Mouse (Mus musculus): Measurements from ENCODE around the gene Smagp. TPM values are rescaled to one million over a fixed set of nuclear protein-coding genes. Genes with fewer than 3 reads are reported as not detected.
"Not testable (repeated sequence)": the region's sequence is repeated elsewhere in the genome, so short reads cannot be mapped to it uniquely, and the experiment has no call there.

The Smagp gene
- polyA plus RNA-seq, 1 experiment from 2014 or later, result 3.2 TPM

DNA sequence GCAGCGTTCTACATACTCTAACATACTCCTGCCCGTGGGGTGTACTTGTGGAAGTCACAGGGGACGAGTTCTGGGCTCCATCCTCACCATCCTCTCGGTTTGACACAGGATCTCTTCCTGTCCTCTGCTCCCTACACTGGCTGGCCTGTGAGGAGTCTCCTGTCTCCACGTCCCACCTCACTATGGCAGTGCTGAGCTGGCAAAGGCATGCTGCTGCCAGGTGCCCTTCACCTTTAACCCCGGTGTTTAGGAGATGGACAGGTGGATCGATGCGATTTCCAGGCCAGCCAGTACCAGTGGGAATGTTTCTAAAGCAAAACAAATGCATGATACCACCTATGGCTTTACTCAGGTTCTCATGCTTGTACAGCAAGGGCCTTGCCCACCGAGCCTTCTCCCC, 13.0 kb downstream of the Smagp start:
- no peak overlapping the region for H3K4me3 ChIP-seq (ENCODE audit: low read depth, low read length)
- H3K4me1 ChIP-seq (ENCODE audit: control insufficient read depth, insufficient read depth, low read length), result no peaks in the 10 kb centered on the region
- no peak overlapping the region for H3K27ac ChIP-seq (ENCODE audit: low read length)
- peaks cover 14% of the 10 kb centered on the region for H3K36me3 ChIP-seq (ENCODE audit: control insufficient read depth, insufficient read depth, low read length)
- 88% methylated on average over 9 of the region's 9 CpGs for WGBS
- no peaks in the 10 kb centered on the region for H3K9me3 ChIP-seq (replicated peaks; ENCODE audit: control insufficient read depth, low read length, poor library complexity, severe bottlenecking)
- no peak overlapping the region for H3K9ac ChIP-seq (ENCODE audit: low read depth, low read length)
- no peak for ATAC-seq
- no peaks in the 10 kb centered on the region for H3K27me3 ChIP-seq (ENCODE audit: control insufficient read depth, insufficient read depth, low read depth, low read length)
- no peak overlapping the region for H3K4me2 ChIP-seq (ENCODE audit: low read length)

DNA sequence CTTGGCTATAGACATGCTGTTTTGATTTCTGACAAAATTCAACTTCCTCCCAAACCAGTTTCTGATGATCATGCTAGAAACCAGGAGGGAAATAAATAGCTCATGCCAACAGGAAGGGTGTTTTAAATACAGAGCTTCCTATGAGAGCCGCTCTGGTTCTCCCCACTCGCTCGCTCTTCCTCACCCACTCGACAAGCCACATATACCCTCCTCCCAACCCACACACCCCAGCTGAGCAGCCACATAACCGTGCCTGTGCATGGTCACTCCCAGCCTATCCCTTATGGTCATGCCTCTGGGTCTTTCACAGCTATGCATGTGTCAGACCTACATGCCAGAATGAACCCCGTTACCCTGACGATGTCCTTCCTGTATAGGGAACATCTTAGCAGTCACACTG, 14.6 kb downstream of the Smagp start:
- Histone ChIP-seq H3K27ac (ENCODE audit: low read length) (no peak overlapping the region), H3K4me2 (ENCODE audit: low read length) (no peak overlapping the region), H3K36me3 (ENCODE audit: control insufficient read depth, insufficient read depth, low read length) (peaks cover 21% of the 10 kb centered on the region), H3K4me1 (ENCODE audit: control insufficient read depth, insufficient read depth, low read length) (no peaks in the 10 kb centered on the region), H3K4me3 (ENCODE audit: low read depth, low read length) (no peak overlapping the region), H3K9me3 (replicated peaks; ENCODE audit: control insufficient read depth, low read length, poor library complexity, severe bottlenecking) (no peaks in the 10 kb centered on the region), H3K9ac (ENCODE audit: low read depth, low read length) (no peak overlapping the region), H3K27me3 (ENCODE audit: control insufficient read depth, insufficient read depth, low read depth, low read length) (no peaks in the 10 kb centered on the region)
- WGBS, result 87% methylated on average over 7 of the region's 7 CpGs
- ATAC-seq, result no peak

DNA sequence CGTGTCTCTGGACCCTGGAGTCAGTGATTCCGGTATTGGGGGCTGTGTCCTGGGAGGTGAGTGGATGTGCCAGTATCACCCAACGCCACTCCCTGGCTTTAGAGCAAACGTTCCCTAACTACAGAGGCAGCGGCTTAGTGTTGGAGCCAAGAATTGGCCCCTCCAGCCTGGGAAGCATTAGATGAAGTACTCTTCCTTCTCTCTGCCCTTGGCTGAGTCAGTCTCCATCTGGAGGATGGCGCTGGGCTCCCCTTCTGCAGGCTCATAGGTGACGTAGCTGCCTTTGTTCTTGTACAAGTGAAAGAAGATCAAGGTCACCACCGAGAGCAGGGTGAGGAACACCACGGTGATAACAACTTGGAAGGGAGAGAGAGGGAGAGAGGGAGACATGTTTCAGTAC, 15.1 kb downstream of the Smagp start:
- ATAC-seq; H3K9me3 ChIP-seq (replicated peaks; ENCODE audit: control insufficient read depth, low read length, poor library complexity, severe bottlenecking); H3K27ac ChIP-seq (ENCODE audit: low read length); H3K4me3 ChIP-seq (ENCODE audit: low read depth, low read length); H3K27me3 ChIP-seq (ENCODE audit: control insufficient read depth, insufficient read depth, low read depth, low read length); H3K9ac ChIP-seq (ENCODE audit: low read depth, low read length); H3K4me2 ChIP-seq (ENCODE audit: low read length); H3K4me1 ChIP-seq (ENCODE audit: control insufficient read depth, insufficient read depth, low read length): not testable (repeated sequence)
- H3K36me3 ChIP-seq (ENCODE audit: control insufficient read depth, insufficient read depth, low read length), result peaks cover 21% of the 10 kb centered on the region
- 79% methylated on average over 9 of the region's 9 CpGs for WGBS

DNA sequence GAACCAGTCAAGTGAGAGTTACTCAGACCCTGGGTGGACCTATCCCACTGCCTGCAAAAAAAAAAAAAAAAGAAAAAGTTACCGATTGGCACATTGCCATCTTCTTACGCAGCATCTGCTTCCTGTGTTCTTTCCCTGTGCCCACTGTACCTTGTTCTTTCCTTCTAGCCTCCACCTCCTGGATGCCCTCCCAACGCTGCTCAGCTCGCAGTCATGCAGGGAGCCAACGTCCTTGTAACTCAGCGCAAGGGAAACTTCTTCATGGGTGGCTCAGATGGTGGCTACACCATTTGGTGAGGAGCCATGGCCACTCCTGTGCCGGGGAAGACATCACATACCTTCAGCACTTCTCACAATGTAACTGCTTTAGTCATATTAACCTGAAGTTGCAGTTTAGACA, 17.5 kb downstream of the Smagp start:
- no peak for ATAC-seq
- H3K9ac ChIP-seq (ENCODE audit: low read depth, low read length), result no peak overlapping the region
- H3K4me3 ChIP-seq (ENCODE audit: low read depth, low read length), result no peak overlapping the region
- H3K4me1 ChIP-seq (ENCODE audit: control insufficient read depth, insufficient read depth, low read length), result peaks cover 10% of the 10 kb centered on the region
- H3K36me3 ChIP-seq (ENCODE audit: control insufficient read depth, insufficient read depth, low read length), result peaks cover 21% of the 10 kb centered on the region
- WGBS, result 93% methylated on average over 7 of the region's 7 CpGs
- no peaks in the 10 kb centered on the region for H3K9me3 ChIP-seq (replicated peaks; ENCODE audit: control insufficient read depth, low read length, poor library complexity, severe bottlenecking)
- no peak overlapping the region for H3K27ac ChIP-seq (ENCODE audit: low read length)
- no peaks in the 10 kb centered on the region for H3K27me3 ChIP-seq (ENCODE audit: control insufficient read depth, insufficient read depth, low read depth, low read length)
- no peak overlapping the region for H3K4me2 ChIP-seq (ENCODE audit: low read length)

DNA sequence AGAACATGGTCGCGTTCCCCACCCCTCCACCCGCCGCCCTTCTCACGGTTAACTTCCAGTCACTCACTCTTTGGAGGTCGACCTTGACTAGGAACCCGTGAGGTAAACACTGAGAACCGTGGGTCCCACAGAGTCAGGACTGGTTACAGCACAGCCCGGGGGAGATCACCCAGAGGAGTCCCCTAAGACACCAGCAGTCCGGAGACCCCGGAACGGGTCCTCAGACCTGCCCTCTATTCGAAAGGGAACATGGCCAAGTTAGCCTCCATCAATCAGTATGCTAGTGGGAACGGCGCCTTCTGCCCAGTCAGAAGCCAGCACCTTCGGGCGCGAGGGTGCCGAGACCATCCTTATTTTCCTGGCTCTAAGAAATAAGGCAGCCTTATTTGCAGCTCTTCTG, 20.5 kb downstream of the Smagp start:
- H3K9ac ChIP-seq (ENCODE audit: low read depth, low read length), result peak overlapping the region; percentile 87
- H3K36me3 ChIP-seq (ENCODE audit: control insufficient read depth, insufficient read depth, low read length), result peaks cover 21% of the 10 kb centered on the region
- H3K27ac ChIP-seq (ENCODE audit: low read length), result peak overlapping the region; percentile 96
- peak; percentile 29 for ATAC-seq
- H3K4me3 ChIP-seq (ENCODE audit: low read depth, low read length), result peak overlapping the region; percentile 83
- H3K4me2 ChIP-seq (ENCODE audit: low read length), result peak overlapping the region; percentile 91
- no peaks in the 10 kb centered on the region for H3K9me3 ChIP-seq (replicated peaks; ENCODE audit: control insufficient read depth, low read length, poor library complexity, severe bottlenecking)
- H3K27me3 ChIP-seq (ENCODE audit: control insufficient read depth, insufficient read depth, low read depth, low read length), result no peaks in the 10 kb centered on the region
- H3K4me1 ChIP-seq (ENCODE audit: control insufficient read depth, insufficient read depth, low read length), result peaks cover 18% of the 10 kb centered on the region
- under 1% methylated on average over 19 of the region's 19 CpGs for WGBS

DNA sequence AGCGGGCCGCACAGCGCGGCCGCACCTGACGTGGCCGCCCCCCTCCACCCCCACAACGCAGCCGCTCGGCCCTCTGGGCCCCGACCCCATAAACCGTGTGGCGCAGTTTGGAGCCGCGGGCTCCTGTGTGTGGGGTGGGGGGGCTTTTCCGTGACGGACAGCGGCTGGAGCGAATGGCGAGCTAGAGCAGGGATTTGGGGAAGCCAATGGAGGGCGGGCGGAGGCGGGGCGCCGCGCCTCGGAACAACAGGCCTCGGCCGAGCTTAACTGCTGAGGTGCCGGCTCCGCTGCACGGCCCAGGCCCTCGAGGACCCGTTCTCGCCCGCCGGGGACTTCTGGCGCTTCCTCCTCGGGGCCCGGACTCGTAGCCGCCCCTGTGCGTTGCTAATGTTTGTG, 20.9 kb downstream of the Smagp start:
- H3K27me3 ChIP-seq (ENCODE audit: control insufficient read depth, insufficient read depth, low read depth, low read length), result no peaks in the 10 kb centered on the region
- no peaks in the 10 kb centered on the region for H3K9me3 ChIP-seq (replicated peaks; ENCODE audit: control insufficient read depth, low read length, poor library complexity, severe bottlenecking)
- H3K36me3 ChIP-seq (ENCODE audit: control insufficient read depth, insufficient read depth, low read length), result peaks cover 21% of the 10 kb centered on the region
- H3K4me3 ChIP-seq (ENCODE audit: low read depth, low read length), result peak overlapping the region; percentile 83
- H3K4me1 ChIP-seq (ENCODE audit: control insufficient read depth, insufficient read depth, low read length), result peaks cover 18% of the 10 kb centered on the region
- peak overlapping the region; percentile 96 for H3K27ac ChIP-seq (ENCODE audit: low read length)
- peak overlapping the region; percentile 91 for H3K4me2 ChIP-seq (ENCODE audit: low read length)
- H3K9ac ChIP-seq (ENCODE audit: low read depth, low read length), result peak overlapping the region; percentile 87
- WGBS, result under 1% methylated on average over 37 of the region's 43 CpGs
- peak; percentile 87 for ATAC-seq

DNA sequence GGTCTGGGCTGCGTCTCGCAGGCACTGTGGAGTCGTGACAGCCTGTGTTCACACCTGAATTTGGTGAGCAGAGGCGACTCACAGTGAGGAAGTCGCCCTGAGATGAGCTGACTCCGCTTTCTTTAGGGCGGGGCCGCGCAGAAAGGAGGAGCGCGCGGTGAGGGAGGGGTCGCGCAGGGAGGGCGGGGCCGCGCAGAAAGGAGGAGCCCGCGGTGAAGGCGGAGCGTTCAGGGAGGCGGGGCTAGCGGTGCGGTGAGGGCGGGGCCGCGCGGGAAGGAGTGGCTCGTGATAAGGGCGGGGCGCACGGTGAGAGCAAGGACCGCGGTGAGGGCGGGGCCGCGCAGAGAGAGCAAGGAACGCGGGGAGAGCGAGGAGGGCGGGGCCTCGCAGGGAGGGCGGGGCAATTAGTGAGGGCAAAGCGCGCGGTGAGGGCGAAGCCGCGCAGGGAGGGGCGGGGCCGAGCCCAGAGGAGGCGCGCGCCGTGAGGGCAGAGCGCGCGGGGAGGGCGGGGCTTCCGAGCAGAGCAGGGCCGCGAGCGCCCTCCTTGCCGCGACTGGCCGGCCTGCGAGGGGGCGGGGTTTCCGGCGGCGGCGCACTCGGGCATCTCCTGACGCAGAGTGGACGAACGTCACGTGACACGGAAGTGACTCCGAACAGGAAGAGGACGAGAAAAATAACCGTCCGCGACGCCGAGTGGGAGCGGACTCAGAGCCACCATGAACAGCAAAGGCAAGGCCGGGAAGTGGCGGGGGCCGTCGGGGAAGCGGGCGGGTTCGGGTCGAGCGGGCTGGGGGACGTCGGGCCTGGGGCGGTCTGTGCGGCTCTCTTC, 21.5 kb downstream of the Smagp start, which contains the start of gene Dazap2:
TSS of gene Dazap2 (plus strand) at position 354 of the 829 bp plus-strand sequence.
- Histone ChIP-seq H3K9ac (ENCODE audit: low read depth, low read length) (peak within 1 kb of the TSS; percentile 87), H3K36me3 (ENCODE audit: control insufficient read depth, insufficient read depth, low read length) (peaks cover 15% of the 10 kb centered on the region), H3K27ac (ENCODE audit: low read length) (peak within 1 kb of the TSS; percentile 96), H3K4me2 (ENCODE audit: low read length) (peak within 1 kb of the TSS; percentile 91), H3K27me3 (ENCODE audit: control insufficient read depth, insufficient read depth, low read depth, low read length) (no peaks in the 10 kb centered on the region), H3K9me3 (replicated peaks; ENCODE audit: control insufficient read depth, low read length, poor library complexity, severe bottlenecking) (no peaks in the 10 kb centered on the region), H3K4me1 (ENCODE audit: control insufficient read depth, insufficient read depth, low read length) (peaks cover 18% of the 10 kb centered on the region), H3K4me3 (ENCODE audit: low read depth, low read length) (peak within 1 kb of the TSS; percentile 83)
- under 1% methylated on average over 84 of the region's 99 CpGs for WGBS
- ATAC-seq, result peak; percentile 91

DNA sequence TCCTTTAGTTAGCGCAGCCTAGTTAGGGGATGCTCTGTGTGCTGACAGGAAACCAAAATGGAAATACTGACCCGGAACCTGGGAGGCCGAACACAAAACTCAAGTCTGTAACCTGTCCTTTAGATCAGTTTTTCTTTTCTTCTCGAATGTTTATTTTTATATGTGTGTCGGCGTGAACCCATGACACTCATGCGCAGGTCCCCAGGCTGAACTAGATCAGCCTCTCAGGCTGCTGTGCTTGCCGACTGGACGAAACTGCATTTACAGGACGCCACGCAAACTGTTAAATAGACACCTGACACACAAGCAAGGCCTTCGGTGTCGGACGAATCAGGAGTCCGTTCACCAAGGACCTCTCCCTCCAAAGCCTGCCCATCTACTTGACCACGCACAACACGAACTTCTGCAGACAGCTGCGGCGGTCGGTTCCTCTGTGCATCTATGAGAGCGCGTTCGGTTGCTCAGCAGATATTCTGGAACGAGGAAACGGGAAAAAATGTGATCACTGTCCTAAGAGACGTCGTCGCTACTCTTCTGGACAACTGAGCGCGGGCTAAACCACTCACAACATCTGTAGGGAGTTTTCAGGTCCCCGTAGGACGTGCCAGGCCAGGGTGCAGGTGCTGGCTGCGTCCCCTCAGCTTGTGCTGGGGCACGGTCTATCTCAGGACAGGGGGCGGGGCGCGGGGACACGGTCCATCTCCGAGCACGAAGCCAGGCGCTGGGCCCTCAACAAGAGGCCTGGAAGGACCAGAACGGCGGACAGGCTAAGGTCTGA, 22.3 kb downstream of the Smagp start:
- H3K9me3 ChIP-seq (replicated peaks; ENCODE audit: control insufficient read depth, low read length, poor library complexity, severe bottlenecking), result no peaks in the 10 kb centered on the region
- H3K27ac ChIP-seq (ENCODE audit: low read length), result peak overlapping the region; percentile 96
- H3K4me1 ChIP-seq (ENCODE audit: control insufficient read depth, insufficient read depth, low read length), result peaks cover 18% of the 10 kb centered on the region
- peak overlapping the region; percentile 83 for H3K4me3 ChIP-seq (ENCODE audit: low read depth, low read length)
- peaks cover 12% of the 10 kb centered on the region for H3K36me3 ChIP-seq (ENCODE audit: control insufficient read depth, insufficient read depth, low read length)
- peak overlapping the region; percentile 87 for H3K9ac ChIP-seq (ENCODE audit: low read depth, low read length)
- no peaks in the 10 kb centered on the region for H3K27me3 ChIP-seq (ENCODE audit: control insufficient read depth, insufficient read depth, low read depth, low read length)
- no peak for ATAC-seq
- WGBS, result 9% methylated on average over 43 of the region's 43 CpGs
- H3K4me2 ChIP-seq (ENCODE audit: low read length), result peak overlapping the region; percentile 80

DNA sequence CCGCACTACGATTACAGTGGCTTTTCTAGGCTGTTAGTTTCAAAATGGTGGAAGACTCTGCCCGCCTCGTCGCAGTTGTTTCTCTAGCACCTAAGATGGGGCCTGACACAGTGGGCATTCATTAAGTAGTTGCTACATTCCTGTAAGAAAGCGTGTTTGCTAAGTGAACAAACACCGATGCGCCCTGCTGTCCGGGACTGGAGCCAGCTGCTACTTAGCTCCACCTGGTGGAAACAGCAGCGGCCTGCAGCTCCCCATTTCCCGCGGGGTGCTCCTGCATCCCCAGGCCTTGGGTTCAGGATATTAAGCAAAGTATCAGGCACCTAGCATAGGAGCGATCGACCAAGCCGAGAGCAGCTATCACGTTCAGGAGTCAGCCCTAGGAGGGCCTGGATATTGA, 23.2 kb downstream of the Smagp start:
- WGBS, result 9% methylated on average over 16 of the region's 16 CpGs
- no peak overlapping the region; the same call in 1 of the 2 replicates for H3K4me3 ChIP-seq (ENCODE audit: low read depth, low read length)

More for the DNA sequence above, 23.2 kb downstream of the Smagp start:
- Histone ChIP-seq H3K4me2 (ENCODE audit: low read length) (peak overlapping the region; percentile 41), H3K9ac (ENCODE audit: low read depth, low read length) (no peak overlapping the region), H3K27ac (ENCODE audit: low read length) (no peak overlapping the region), H3K36me3 (ENCODE audit: control insufficient read depth, insufficient read depth, low read length) (peaks cover 7% of the 10 kb centered on the region), H3K4me1 (ENCODE audit: control insufficient read depth, insufficient read depth, low read length) (peaks cover 18% of the 10 kb centered on the region), H3K9me3 (replicated peaks; ENCODE audit: control insufficient read depth, low read length, poor library complexity, severe bottlenecking) (no peaks in the 10 kb centered on the region), H3K27me3 (ENCODE audit: control insufficient read depth, insufficient read depth, low read depth, low read length) (no peaks in the 10 kb centered on the region)
- no peak for ATAC-seq

Data from midbrain, embryonic 16.5 days (tissue).